Mouse (Mus musculus) lung, postnatal 36 days (tissue): ENCODE measurements around the gene Cd300ld3.

Source experiments
- DNase-seq: peaks from one replicate; pipeline ENCODE4 v3.0.0; 2022; ENCODE audit warnings: mixed read lengths

The Cd300ld3 gene

GRCm38 (mm10) chr11:115048259-115048658, at the start of gene Cd300ld3:
Cd300ld3 (minus strand) TSS chr11:115048409.
- DNase-seq = no peak

- DNase-seq = no peak
Measured at GRCm38 (mm10) chr11:115092140-115092539, 43.9 kb upstream of the Cd300ld3 start.

GRCm38 (mm10) chr11:115091362-115091901, 43.2 kb upstream of the Cd300ld3 start, which contains the start of gene Rab37:
Rab37 (plus strand) TSS chr11:115091431.
- DNase-seq = no peak

- no peak for DNase-seq
Measured at GRCm38 (mm10) chr11:115089853-115090252, 41.6 kb upstream of the Cd300ld3 start.

GRCm38 (mm10) chr11:115086213-115086612, 38.0 kb upstream of the Cd300ld3 start:
- DNase-seq = no peak

- DNase-seq = no peak
Measured at GRCm38 (mm10) chr11:115085064-115085463, 36.9 kb upstream of the Cd300ld3 start.

- DNase-seq = no peak
Measured at GRCm38 (mm10) chr11:115084595-115084994, 36.4 kb upstream of the Cd300ld3 start.

GRCm38 (mm10) chr11:115083376-115084139, 35.3 kb upstream of the Cd300ld3 start:
- peak; percentile 84 for DNase-seq

- no peak for DNase-seq
Measured at GRCm38 (mm10) chr11:115082196-115082595, 34.0 kb upstream of the Cd300ld3 start.

GRCm38 (mm10) chr11:115081373-115081772, 33.2 kb upstream of the Cd300ld3 start:
- DNase-seq = no peak

GRCm38 (mm10) chr11:115080886-115081285, 32.7 kb upstream of the Cd300ld3 start:
- peak; percentile 74 for DNase-seq

- DNase-seq = no peak
Measured at GRCm38 (mm10) chr11:115078680-115079079, 30.5 kb upstream of the Cd300ld3 start.

- DNase-seq = no peak
Measured at GRCm38 (mm10) chr11:115077436-115077835, 29.2 kb upstream of the Cd300ld3 start.

GRCm38 (mm10) chr11:115075859-115076258, 27.6 kb upstream of the Cd300ld3 start:
- DNase-seq = no peak

- peak; percentile 28 for DNase-seq
Measured at GRCm38 (mm10) chr11:115075407-115075806, 27.2 kb upstream of the Cd300ld3 start.

- no peak for DNase-seq
Measured at GRCm38 (mm10) chr11:115073002-115073401, 24.8 kb upstream of the Cd300ld3 start.

- peak; percentile 71 for DNase-seq
Measured at GRCm38 (mm10) chr11:115071631-115072294, 23.6 kb upstream of the Cd300ld3 start.

GRCm38 (mm10) chr11:115071015-115071551, 22.9 kb upstream of the Cd300ld3 start:
- no peak for DNase-seq

- DNase-seq = peak; percentile 52
Measured at GRCm38 (mm10) chr11:115066768-115067167, 18.6 kb upstream of the Cd300ld3 start.

- DNase-seq = no peak
Measured at GRCm38 (mm10) chr11:115062077-115062476, 13.9 kb upstream of the Cd300ld3 start, which contains the start of gene Cd300e. Cd300e (minus strand) TSS chr11:115062177.

GRCm38 (mm10) chr11:115059797-115060196, 11.6 kb upstream of the Cd300ld3 start:
- DNase-seq = peak; percentile 33

- DNase-seq = peak; percentile 36
Measured at GRCm38 (mm10) chr11:115058701-115059100, 10.5 kb upstream of the Cd300ld3 start.

GRCm38 (mm10) chr11:115054537-115054936, 6.3 kb upstream of the Cd300ld3 start:
- peak; percentile 15 for DNase-seq
